Comparison of ENCODE assay signal across 19 mouse cellular contexts in the genomic region with DNA sequence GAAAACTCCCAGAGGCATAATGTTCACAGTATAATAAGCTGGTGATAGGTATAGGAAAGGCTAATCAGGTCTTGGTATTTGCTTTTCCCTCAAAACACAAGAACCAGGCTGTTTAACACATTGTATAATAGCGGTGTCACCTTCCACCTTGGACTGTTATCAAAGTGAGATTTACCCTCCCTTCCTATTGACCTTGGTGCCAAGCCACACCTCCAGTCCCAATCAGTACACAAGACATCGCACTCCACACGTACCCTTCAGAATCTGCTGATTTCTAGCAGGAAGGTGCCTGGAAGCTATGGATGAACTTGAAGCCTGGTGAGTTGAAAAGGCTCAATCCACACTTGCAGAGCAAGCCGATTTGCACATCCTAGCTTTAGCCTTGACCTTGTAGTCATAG. TPM values are rescaled to one million over a fixed set of nuclear protein-coding genes. Genes with fewer than 3 reads are reported as not detected.
DNase-seq lines count a peak whose midpoint lies in the region; ATAC-seq and TF ChIP-seq lines count a peak whose summit lies in the region.
"Had no signal": no experiment of that assay in that cellular context is flagged by ENCODE, and none has a peak within 500 bp of the region (broad histone marks: within the 10 kb centered on the region; RNA-seq: fewer than 3 reads in every experiment).

No protein-coding gene starts in this region.

- H3K36me3 ChIP-seq in heart, postnatal 0 days (replicated peaks; ENCODE audit: control insufficient read depth, insufficient read depth, low read length), result no peaks in the 10 kb centered on the region
- no peaks in the 10 kb centered on the region for H3K36me3 ChIP-seq in midbrain, embryonic 11.5 days (ENCODE audit: control insufficient read depth, insufficient read depth, low read length)
- no peaks in the 10 kb centered on the region for H3K36me3 ChIP-seq in midbrain, embryonic 10.5 days
- H3K36me3 ChIP-seq: embryonic facial prominence, embryonic 15.5 days; forebrain, embryonic 10.5 days; limb, embryonic 12.5 days; midbrain, embryonic 15.5 days had no signal

- peaks cover 27% of the 10 kb centered on the region; the same call in 1 of the 2 replicates for H3K4me1 ChIP-seq in heart, postnatal 0 days (ENCODE audit: control insufficient read depth, insufficient read depth)
- H3K4me1 ChIP-seq in midbrain, embryonic 11.5 days (ENCODE audit: control insufficient read depth, insufficient read depth, low read length), result no peaks in the 10 kb centered on the region
- no peaks in the 10 kb centered on the region for H3K4me1 ChIP-seq in midbrain, embryonic 10.5 days
- H3K4me1 ChIP-seq: embryonic facial prominence, embryonic 15.5 days; forebrain, embryonic 10.5 days; midbrain, embryonic 15.5 days had no signal

- H3K4me2 ChIP-seq in heart, postnatal 0 days (ENCODE audit: low read depth, low read length), result no peak overlapping the region
- H3K4me2 ChIP-seq in midbrain, embryonic 11.5 days, result no peak overlapping the region
- H3K4me2 ChIP-seq: embryonic facial prominence, embryonic 15.5 days; limb, embryonic 12.5 days; lung, embryonic 14.5 days; midbrain, embryonic 15.5 days had no signal

- no peak for TF ChIP-seq CTCF in heart, postnatal 0 days (IDR thresholded peaks at IDR 0.05; ENCODE audit: low read depth)

- H3K27ac ChIP-seq in heart, postnatal 0 days (ENCODE audit: low read depth), result 0 out of 2 replicates have a peak overlapping the region, but pooled peaks have one; percentile 6
- H3K27ac ChIP-seq in midbrain, embryonic 11.5 days (ENCODE audit: low read depth, low read length), result no peak overlapping the region
- H3K27ac ChIP-seq in midbrain, embryonic 10.5 days (replicated peaks), result no peak overlapping the region
- H3K27ac ChIP-seq: embryonic facial prominence, embryonic 15.5 days; forebrain, embryonic 10.5 days; limb, embryonic 12.5 days; midbrain, embryonic 15.5 days had no signal

- H3K9ac ChIP-seq in heart, postnatal 0 days (replicated peaks; ENCODE audit: low read depth, low read length), result no peak overlapping the region
- no peak overlapping the region for H3K9ac ChIP-seq in midbrain, embryonic 11.5 days (ENCODE audit: low read length)
- H3K9ac ChIP-seq: embryonic facial prominence, embryonic 15.5 days; limb, embryonic 12.5 days; lung, embryonic 14.5 days; midbrain, embryonic 15.5 days had no signal

- no peak overlapping the region for H3K4me3 ChIP-seq in heart, postnatal 0 days (ENCODE audit: low read depth, low read length)
- no peak overlapping the region for H3K4me3 ChIP-seq in midbrain, embryonic 11.5 days (ENCODE audit: low read depth, low read length)
- no peak overlapping the region for H3K4me3 ChIP-seq in midbrain, embryonic 10.5 days
- H3K4me3 ChIP-seq: embryonic facial prominence, embryonic 15.5 days; forebrain, embryonic 10.5 days; limb, embryonic 12.5 days; midbrain, embryonic 15.5 days had no signal

- 47% methylated on average over 4 of the region's 4 CpGs for WGBS in heart, postnatal 0 days
- WGBS in midbrain, embryonic 11.5 days, result 90% methylated on average over 4 of the region's 4 CpGs
- WGBS in midbrain, embryonic 10.5 days, result 94% methylated on average over 4 of the region's 4 CpGs

- DNase-seq in adrenal gland, postnatal 14 days, result peak; percentile 44
- no peak for DNase-seq in adrenal gland, postnatal 4 days (ENCODE audit: low spot score in 2 of 2)
- no peak for DNase-seq in heart, postnatal 0 days (ENCODE audit: low spot score)
- no peak for DNase-seq in heart, postnatal 25 days (ENCODE audit: low spot score)
- peak; percentile 75 for DNase-seq in midbrain, embryonic 11.5 days (ENCODE audit: low spot score, missing footprints)
- no peak for DNase-seq in midbrain, embryonic 10.5 days (ENCODE audit: low spot score)
- no peak for DNase-seq in urinary bladder, adult 18-20 months (ENCODE audit: low spot score in 2 of 2)
- no peak for DNase-seq in layer of hippocampus, adult 8-10 months (ENCODE audit: low spot score in 2 of 2)
- DNase-seq: cerebellum, postnatal 14 days; embryo, embryonic 11 days; gastrocnemius, postnatal 36 days; layer of hippocampus, adult 9-11 months; lung, embryonic 14.5 days; thymus, adult 2 months had no signal

- TF ChIP-seq EP300 in heart, postnatal 0 days (IDR thresholded peaks at IDR 0.05; ENCODE audit: low read depth), result no peak

- intact Hi-C loops in heart, postnatal 25 days (cut with DNase I), result no loop called here

- H3K9me3 ChIP-seq in heart, postnatal 0 days (replicated peaks; ENCODE audit: control insufficient read depth, low read length), result no peaks in the 10 kb centered on the region
- H3K9me3 ChIP-seq in midbrain, embryonic 11.5 days (ENCODE audit: control insufficient read depth, low read length), result no peaks in the 10 kb centered on the region; the same call in 1 of the 2 replicates
- no peaks in the 10 kb centered on the region for H3K9me3 ChIP-seq in midbrain, embryonic 10.5 days (replicated peaks)
- H3K9me3 ChIP-seq: embryonic facial prominence, embryonic 15.5 days; forebrain, embryonic 10.5 days; limb, embryonic 12.5 days; midbrain, embryonic 15.5 days had no signal

- no peaks in the 10 kb centered on the region for H3K27me3 ChIP-seq in heart, postnatal 0 days (ENCODE audit: control insufficient read depth, insufficient read depth, low read length)
- no peaks in the 10 kb centered on the region for H3K27me3 ChIP-seq in midbrain, embryonic 11.5 days (ENCODE audit: control insufficient read depth, insufficient read depth, low read length)
- no peaks in the 10 kb centered on the region for H3K27me3 ChIP-seq in midbrain, embryonic 10.5 days (ENCODE audit: low read depth, poor library complexity, severe bottlenecking)
- H3K27me3 ChIP-seq: CH12.LX; embryonic facial prominence, embryonic 15.5 days; limb, embryonic 12.5 days; midbrain, embryonic 15.5 days had no signal

- ATAC-seq in heart, postnatal 0 days (ENCODE audit: insufficient read depth, low read depth), result peak; percentile 11; the same call in 1 of the 2 replicates
- no peak for ATAC-seq in midbrain, embryonic 11.5 days (ENCODE audit: low FRiP score)
- ATAC-seq: midbrain, embryonic 15.5 days had no signal

RNA-seq across cellular contexts. Expression of gene Tmem135, which starts 12.2 kb away (rescaled TPM):
- 106 and 108 TPM in 2 replicates for total RNA-seq in adrenal gland, postnatal 14 days (2021)
- total RNA-seq in adrenal gland, postnatal 4 days (2021), result 10 to 100 TPM; 82.0 to 87.5 TPM
- 20.6 and 70.6 TPM in 2 replicates for total RNA-seq in heart, postnatal 0 days (2014; rRNA removed; ENCODE audit: low replicate concordance)
- 30.9 and 31.6 TPM in 2 replicates for polyA plus RNA-seq in heart, postnatal 0 days (2015; fragmentation: Nextera tagmentation; extraction: Ambion mirVana)
- total RNA-seq in heart, postnatal 25 days (2021), result 10 to 100 TPM; 42.5 to 49.6 TPM
- polyA plus RNA-seq in midbrain, embryonic 11.5 days (2014; fragmentation: Nextera tagmentation; extraction: Ambion mirVana), result 15.1 and 16.7 TPM in 2 replicates
- polyA plus RNA-seq in midbrain, embryonic 10.5 days (2016; fragmentation: Nextera tagmentation; extraction: Ambion mirVana), result 14.4 and 16.3 TPM in 2 replicates
- total RNA-seq in layer of hippocampus, adult 8-10 months (2022), result 10 to 100 TPM; 59.4 to 69.6 (median 64.9) TPM

RNA-seq across cellular contexts. Expression of gene Fzd4, which starts 12.3 kb away (rescaled TPM):
- 64.1 and 71.0 TPM in 2 replicates for total RNA-seq in adrenal gland, postnatal 14 days (2021)
- 10 to 100 TPM; 44.2 to 47.6 TPM for total RNA-seq in adrenal gland, postnatal 4 days (2021)
- total RNA-seq in heart, postnatal 0 days (2014; rRNA removed; ENCODE audit: low replicate concordance), result 16.0 and 18.0 TPM in 2 replicates
- polyA plus RNA-seq in heart, postnatal 0 days (2015; fragmentation: Nextera tagmentation; extraction: Ambion mirVana), result 9.3 and 9.6 TPM in 2 replicates
- total RNA-seq in heart, postnatal 25 days (2021), result 10 to 100 TPM; 29.0 to 35.7 TPM
- 2.0 and 2.6 TPM in 2 replicates for polyA plus RNA-seq in midbrain, embryonic 11.5 days (2014; fragmentation: Nextera tagmentation; extraction: Ambion mirVana)
- 2.6 and 3.2 TPM in 2 replicates for polyA plus RNA-seq in midbrain, embryonic 10.5 days (2016; fragmentation: Nextera tagmentation; extraction: Ambion mirVana)
- 1 to 10 TPM; 6.2 to 7.4 (median 6.5) TPM for total RNA-seq in layer of hippocampus, adult 8-10 months (2022)

Comparison
In these comparisons a context has a peak if more than half of its experiments do, and no peak if none do; other contexts are left out.
1. DNase-seq: peak in adrenal gland, postnatal 14 days (single experiment) and midbrain, embryonic 11.5 days (single experiment); none in adrenal gland, postnatal 4 days (0 of 2), heart, postnatal 0 days (single experiment), heart, postnatal 25 days (single experiment), midbrain, embryonic 10.5 days (single experiment), urinary bladder, adult 18-20 months (0 of 2) and layer of hippocampus, adult 8-10 months (0 of 2).